Mouse (Mus musculus): ENCODE data around the gene Nags. TPM values are rescaled to one million over a fixed set of nuclear protein-coding genes. Genes with fewer than 3 reads are reported as not detected.

The Nags gene
- 0.91 and 1.4 TPM in 2 replicates for polyA plus RNA-seq (2015; fragmentation: Nextera tagmentation; extraction: Ambion mirVana)

GRCm38 (mm10) chr11:102145471-102146001, at the start of gene Nags:
Gene Nags (plus strand): TSS chr11:102145513.
- H3K9ac ChIP-seq (replicated peaks; ENCODE audit: low read depth): no peak within 1 kb of the TSS
- 1% methylated on average over 44 of the region's 50 CpGs for WGBS
- H3K4me1 ChIP-seq (ENCODE audit: insufficient read depth, low read depth, low read length): no peaks in the 10 kb centered on the region
- H3K27ac ChIP-seq (ENCODE audit: low read length): no peak within 1 kb of the TSS
- no peak for DNase-seq (ENCODE audit: low spot score)
- H3K9me3 ChIP-seq (ENCODE audit: low read length): no peaks in the 10 kb centered on the region
- peak within 1 kb of the TSS; percentile 10 for H3K4me3 ChIP-seq (ENCODE audit: low read depth, low read length)
- H3K4me2 ChIP-seq (replicated peaks; ENCODE audit: low read depth, low read length): peak within 1 kb of the TSS; percentile 30; the same call in 1 of the 2 replicates
- peak; percentile 43 for ATAC-seq
- no peak for TF ChIP-seq EP300 (IDR thresholded peaks at IDR 0.05)
- TF ChIP-seq CTCF (IDR thresholded peaks at IDR 0.05): no peak
- no peaks in the 10 kb centered on the region for H3K36me3 ChIP-seq (ENCODE audit: insufficient read depth, low read length)
- peaks cover 44% of the 10 kb centered on the region for H3K27me3 ChIP-seq (replicated peaks; ENCODE audit: insufficient read depth, low read length)

- Histone ChIP-seq H3K27ac (ENCODE audit: low read length) (no peak overlapping the region), H3K9me3 (ENCODE audit: low read length) (no peaks in the 10 kb centered on the region), H3K4me3 (ENCODE audit: low read depth, low read length) (no peak overlapping the region), H3K36me3 (ENCODE audit: insufficient read depth, low read length) (no peaks in the 10 kb centered on the region), H3K4me1 (ENCODE audit: insufficient read depth, low read depth, low read length) (no peaks in the 10 kb centered on the region), H3K27me3 (replicated peaks; ENCODE audit: insufficient read depth, low read length) (no peaks in the 10 kb centered on the region), H3K9ac (replicated peaks; ENCODE audit: low read depth) (no peak overlapping the region), H3K4me2 (replicated peaks; ENCODE audit: low read depth, low read length) (no peak overlapping the region)
- 74% methylated on average over 3 of the region's 3 CpGs for WGBS
- TF ChIP-seq EP300 (IDR thresholded peaks at IDR 0.05) (no peak), CTCF (IDR thresholded peaks at IDR 0.05) (no peak)
- DNase-seq (ENCODE audit: low spot score) (no peak), ATAC-seq (no peak)
These were observed 49.6 kb upstream of the Nags start for GRCm38 (mm10) chr11:102095676-102096075.

GRCm38 (mm10) chr11:102096446-102096845, 48.9 kb upstream of the Nags start:
- ATAC-seq: no peak
- H3K36me3 ChIP-seq (ENCODE audit: insufficient read depth, low read length): no peaks in the 10 kb centered on the region
- no peaks in the 10 kb centered on the region for H3K27me3 ChIP-seq (replicated peaks; ENCODE audit: insufficient read depth, low read length)
- 51% methylated on average over 5 of the region's 5 CpGs for WGBS
- H3K9me3 ChIP-seq (ENCODE audit: low read length): no peaks in the 10 kb centered on the region
- no peak overlapping the region for H3K9ac ChIP-seq (replicated peaks; ENCODE audit: low read depth)
- H3K4me2 ChIP-seq (replicated peaks; ENCODE audit: low read depth, low read length): peak overlapping the region; percentile 28
- no peak for DNase-seq (ENCODE audit: low spot score)
- no peak overlapping the region for H3K27ac ChIP-seq (ENCODE audit: low read length)
- no peaks in the 10 kb centered on the region for H3K4me1 ChIP-seq (ENCODE audit: insufficient read depth, low read depth, low read length)
- TF ChIP-seq EP300 (IDR thresholded peaks at IDR 0.05) (no peak), CTCF (IDR thresholded peaks at IDR 0.05) (no peak)
- no peak overlapping the region for H3K4me3 ChIP-seq (ENCODE audit: low read depth, low read length)

- no peak overlapping the region for H3K4me3 ChIP-seq (ENCODE audit: low read depth, low read length)
- H3K9ac ChIP-seq (replicated peaks; ENCODE audit: low read depth): no peak overlapping the region
- H3K27ac ChIP-seq (ENCODE audit: low read length): no peak overlapping the region
- no peaks in the 10 kb centered on the region for H3K4me1 ChIP-seq (ENCODE audit: insufficient read depth, low read depth, low read length)
- ATAC-seq: peak; percentile 92
- 2% methylated on average over 18 of the region's 18 CpGs for WGBS
- TF ChIP-seq EP300 (IDR thresholded peaks at IDR 0.05) (no peak), CTCF (IDR thresholded peaks at IDR 0.05) (peak; percentile 73)
- no peaks in the 10 kb centered on the region for H3K36me3 ChIP-seq (ENCODE audit: insufficient read depth, low read length)
- peak; percentile 88 for DNase-seq (ENCODE audit: low spot score)
- no peaks in the 10 kb centered on the region for H3K9me3 ChIP-seq (ENCODE audit: low read length)
- H3K27me3 ChIP-seq (replicated peaks; ENCODE audit: insufficient read depth, low read length): no peaks in the 10 kb centered on the region
- peak overlapping the region; percentile 28 for H3K4me2 ChIP-seq (replicated peaks; ENCODE audit: low read depth, low read length)
These were observed 48.4 kb upstream of the Nags start for GRCm38 (mm10) chr11:102096887-102097391.

- no peaks in the 10 kb centered on the region for H3K36me3 ChIP-seq (ENCODE audit: insufficient read depth, low read length)
- no peak for ATAC-seq
- DNase-seq (ENCODE audit: low spot score): no peak
- no peak within 1 kb of the TSS for H3K27ac ChIP-seq (ENCODE audit: low read length)
- TF ChIP-seq EP300 (IDR thresholded peaks at IDR 0.05): no peak
- no peak for TF ChIP-seq CTCF (IDR thresholded peaks at IDR 0.05)
- no peak within 1 kb of the TSS for H3K9ac ChIP-seq (replicated peaks; ENCODE audit: low read depth)
- H3K4me3 ChIP-seq (ENCODE audit: low read depth, low read length): no peak within 1 kb of the TSS
- H3K27me3 ChIP-seq (replicated peaks; ENCODE audit: insufficient read depth, low read length): peaks cover 18% of the 10 kb centered on the region; the same call in 1 of the 2 replicates
- H3K4me1 ChIP-seq (ENCODE audit: insufficient read depth, low read depth, low read length): no peaks in the 10 kb centered on the region
- 73% methylated on average over 4 of the region's 4 CpGs for WGBS
- H3K4me2 ChIP-seq (replicated peaks; ENCODE audit: low read depth, low read length): no peak within 1 kb of the TSS
- no peaks in the 10 kb centered on the region for H3K9me3 ChIP-seq (ENCODE audit: low read length)
These were observed 44.1 kb upstream of the Nags start, which contains the start of gene Ppy for GRCm38 (mm10) chr11:102101219-102101618. Gene Ppy (minus strand): TSS chr11:102101319.

- Histone ChIP-seq H3K36me3 (ENCODE audit: insufficient read depth, low read length) (no peaks in the 10 kb centered on the region), H3K9ac (replicated peaks; ENCODE audit: low read depth) (no peak overlapping the region), H3K4me3 (ENCODE audit: low read depth, low read length) (no peak overlapping the region), H3K4me2 (replicated peaks; ENCODE audit: low read depth, low read length) (no peak overlapping the region), H3K4me1 (ENCODE audit: insufficient read depth, low read depth, low read length) (no peaks in the 10 kb centered on the region), H3K27me3 (replicated peaks; ENCODE audit: insufficient read depth, low read length) (peaks cover 30% of the 10 kb centered on the region), H3K9me3 (ENCODE audit: low read length) (no peaks in the 10 kb centered on the region), H3K27ac (ENCODE audit: low read length) (no peak overlapping the region)
- ATAC-seq: no peak
- TF ChIP-seq EP300 (IDR thresholded peaks at IDR 0.05): no peak
- peak; percentile 84 for TF ChIP-seq CTCF (IDR thresholded peaks at IDR 0.05)
- 14% methylated on average over 17 of the region's 17 CpGs for WGBS
- peak; percentile 75 for DNase-seq (ENCODE audit: low spot score)
These were observed 42.6 kb upstream of the Nags start for GRCm38 (mm10) chr11:102102485-102103258.
